Mouse (Mus musculus) MEL (cell line): Measurements from ENCODE around the gene Ttll8.

ENCODE experiments used
- CTCF ChIP-seq, 3 experiments: IDR thresholded peaks in 2 of 3; conservative IDR thresholded peaks in 1 of 3; 2 replicates each; pipeline ENCODE4 v1.5.1; 2011 to 2012; ENCODE audit warnings: low read length in 3 of 3, low read depth in 2 of 3, mild to moderate bottlenecking in 2 of 3, improper control_type of control experiment in 1 of 3, inconsistent platforms in 1 of 3, mixed read lengths in 1 of 3, moderate library complexity in 1 of 3; ENCODE audit not compliant: control insufficient read depth in 1 of 3, insufficient read depth in 1 of 3, poor library complexity in 1 of 3, severe bottlenecking in 1 of 3
- EP300 ChIP-seq, 2 experiments: IDR thresholded peaks; 2 replicates each; pipeline ENCODE4 v1.6.1; 2011; ENCODE audit warnings: improper control_type of control experiment in 2 of 2, low read length in 2 of 2, low read depth in 1 of 2, mild to moderate bottlenecking in 1 of 2
- GATA1 ChIP-seq: IDR thresholded peaks from 2 replicates; pipeline ENCODE4 v1.6.1; 2011; ENCODE audit warnings: low read depth, low read length, improper control_type of control experiment
- MAX ChIP-seq: IDR thresholded peaks from 2 replicates; pipeline ENCODE4 v1.6.1; 2011; ENCODE audit warnings: low read length, improper control_type of control experiment
- MYB ChIP-seq: IDR thresholded peaks from 2 replicates; pipeline ENCODE4 v1.6.1; 2011; ENCODE audit warnings: mild to moderate bottlenecking, low read depth, low read length, improper control_type of control experiment
- POLR2AphosphoS2 ChIP-seq: IDR thresholded peaks from 2 replicates; pipeline ENCODE4 v1.6.1; 2011; ENCODE audit warnings: low read length, improper control_type of control experiment
- POLR2AphosphoS5 ChIP-seq: IDR thresholded peaks from 2 replicates; pipeline ENCODE4 v1.6.1; 2012; ENCODE audit warnings: low read depth, borderline replicate concordance, mild to moderate bottlenecking, inconsistent platforms, low read length, moderate library complexity, mixed read lengths

GRCm38 (mm10) chr15:88858707-88859106 is 95.5 kb downstream of the Ttll8 start:
- TF ChIP-seq MAX, result no peak
- no peak for TF ChIP-seq POLR2AphosphoS2
- no peak for TF ChIP-seq CTCF (IDR thresholded peaks at IDR 0.05 in 2 of 3, conservative IDR thresholded peaks at IDR 0.05 in 1 of 3; ENCODE audit: control insufficient read depth in 1 of 3, insufficient read depth in 1 of 3, low read depth in 2 of 3, low read length in 3 of 3, poor library complexity in 1 of 3, severe bottlenecking in 1 of 3)
- TF ChIP-seq EP300 (IDR thresholded peaks at IDR 0.05; ENCODE audit: low read depth in 1 of 2, low read length in 2 of 2), result no peak
- no peak for TF ChIP-seq GATA1
- no peak for TF ChIP-seq MYB
- TF ChIP-seq POLR2AphosphoS5, result no peak
